Mouse (Mus musculus) limb, embryonic 15.5 days (tissue): ENCODE data around the gene Sgca. TPM values are rescaled to one million over a fixed set of nuclear protein-coding genes. Genes with fewer than 3 reads are reported as not detected.

Experiments used
- ATAC-seq: fragments of 200-750 bp; cut with Nextera tagmentation; 2 replicates; pipeline ENCODE4 v1.8.0; 2017; ENCODE audit warnings: low read depth, moderate TSS enrichment; ENCODE audit not compliant: insufficient number of reproducible peaks, low FRiP score, low TSS enrichment
- H3K27ac ChIP-seq: fragments of 300-500 bp; sonication (generic); 2 replicates; pipeline ENCODE4 v1.5.1; 2015; ENCODE audit warnings: moderate library complexity, mild to moderate bottlenecking, inconsistent platforms
- H3K27me3 ChIP-seq: fragments of 300-500 bp; sonication (generic); 2 replicates; pipeline ENCODE4 v1.6.1; 2015; ENCODE audit warnings: inconsistent platforms
- H3K36me3 ChIP-seq: fragments of 300-500 bp; sonication (generic); 2 replicates; pipeline ENCODE4 v1.6.1; 2015; ENCODE audit warnings: inconsistent platforms
- H3K4me1 ChIP-seq: fragments of 300-500 bp; sonication (generic); 2 replicates; pipeline ENCODE4 v1.6.1; 2015; ENCODE audit warnings: inconsistent platforms
- H3K4me2 ChIP-seq: fragments of 300-500 bp; sonication (generic); 2 replicates; pipeline ENCODE4 v1.6.1; 2015; ENCODE audit warnings: mild to moderate bottlenecking, inconsistent platforms
- H3K4me3 ChIP-seq: fragments of 300-500 bp; sonication (generic); 2 replicates; pipeline ENCODE4 v1.5.1; 2015; ENCODE audit warnings: mild to moderate bottlenecking, inconsistent platforms
- H3K9ac ChIP-seq: fragments of 300-500 bp; sonication (generic); 2 replicates; pipeline ENCODE4 v1.6.1; 2015; ENCODE audit warnings: inconsistent platforms
- H3K9me3 ChIP-seq: fragments of 300-500 bp; sonication (generic); 2 replicates; pipeline ENCODE4 v1.6.1; 2016; ENCODE audit warnings: inconsistent platforms
- WGBS: fragments of 180-500 bp; shearing (Covaris S2); methylation state at CpG from one replicate; pipeline ENCODE4 v1.1.7; 2015; 5-methylcytosine and 5-hydroxymethylcytosine counted together
- polyA plus RNA-seq: library from polyadenylated mRNA; unstranded; fragments of >200 nt; fragmentation: Nextera tagmentation; extraction: Ambion mirVana; gene quantifications from 2 replicates; pipeline ENCODE4 v1.2.1, GENCODE M21; 2015

Sgca gene
- polyA plus RNA-seq, 1 experiment from 2014 or later, result 7.5 TPM

- H3K36me3 ChIP-seq, result peaks cover 44% of the 10 kb centered on the region
- H3K9ac ChIP-seq, result peak overlapping the region; percentile 81
- H3K27ac ChIP-seq, result peak overlapping the region; percentile 97
- WGBS, result under 1% methylated on average over 18 of the region's 18 CpGs
- H3K4me2 ChIP-seq, result peak overlapping the region; percentile 64
- ATAC-seq, result peak; percentile 25
- H3K27me3 ChIP-seq, result 0 out of 2 replicates have a peak, but pooled peaks cover 12% of the 10 kb centered on the region
- peak overlapping the region; percentile 61 for H3K4me3 ChIP-seq
- no peaks in the 10 kb centered on the region for H3K9me3 ChIP-seq
- peaks cover 85% of the 10 kb centered on the region for H3K4me1 ChIP-seq
These were observed 38.8 kb downstream of the Sgca start for GRCm38 (mm10) chr11:94937335-94937781.

- peaks cover 85% of the 10 kb centered on the region for H3K4me1 ChIP-seq
- H3K4me3 ChIP-seq, result peak overlapping the region; percentile 61
- peak; percentile 43 for ATAC-seq
- peak overlapping the region; percentile 64 for H3K4me2 ChIP-seq
- 0 out of 2 replicates have a peak, but pooled peaks cover 12% of the 10 kb centered on the region for H3K27me3 ChIP-seq
- H3K9ac ChIP-seq, result peak overlapping the region; percentile 81
- peak overlapping the region; percentile 97 for H3K27ac ChIP-seq
- peaks cover 39% of the 10 kb centered on the region for H3K36me3 ChIP-seq
- under 1% methylated on average over 17 of the region's 17 CpGs for WGBS
- H3K9me3 ChIP-seq, result no peaks in the 10 kb centered on the region
These were observed 39.3 kb downstream of the Sgca start for GRCm38 (mm10) chr11:94936851-94937295.

GRCm38 (mm10) chr11:94936045-94936444, 40.1 kb downstream of the Sgca start, which contains the start of gene Col1a1:
Gene Col1a1 (plus strand): TSS chr11:94936224.
- Histone ChIP-seq H3K9ac (peak within 1 kb of the TSS; percentile 81), H3K27me3 (0 out of 2 replicates have a peak, but pooled peaks cover 12% of the 10 kb centered on the region), H3K9me3 (no peaks in the 10 kb centered on the region), H3K4me2 (peak within 1 kb of the TSS; percentile 64), H3K36me3 (peaks cover 31% of the 10 kb centered on the region), H3K4me1 (peaks cover 81% of the 10 kb centered on the region), H3K27ac (peak within 1 kb of the TSS; percentile 97), H3K4me3 (peak within 1 kb of the TSS; percentile 61)
- 13% methylated on average over 19 of the region's 19 CpGs for WGBS
- ATAC-seq, result peak; percentile 76

DNA sequence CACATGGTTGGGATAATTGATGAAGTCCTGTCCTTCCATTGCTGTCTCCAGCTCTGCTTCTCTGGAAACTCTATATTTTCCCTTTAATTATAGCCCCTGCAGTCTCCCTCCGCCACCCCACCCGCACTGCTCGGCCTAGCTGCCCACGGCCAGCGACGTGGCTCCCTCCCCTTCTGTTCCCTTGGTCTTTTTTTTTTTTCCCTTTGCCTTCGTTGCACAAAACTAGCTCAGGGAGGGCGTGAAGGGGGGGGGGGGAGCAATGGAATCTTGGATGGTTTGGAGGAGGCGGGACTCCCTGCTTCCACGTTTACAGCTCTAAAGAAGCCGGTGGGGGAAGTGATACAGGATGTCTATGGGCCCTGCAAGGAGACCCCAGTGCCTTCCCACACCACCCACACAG, 41.6 kb downstream of the Sgca start:
- Histone ChIP-seq H3K9ac (peak overlapping the region; percentile 12; the same call in 1 of the 2 replicates), H3K27me3 (0 out of 2 replicates have a peak, but pooled peaks cover 12% of the 10 kb centered on the region), H3K27ac (peak overlapping the region; percentile 97), H3K4me1 (peaks cover 80% of the 10 kb centered on the region), H3K9me3 (no peaks in the 10 kb centered on the region), H3K36me3 (peaks cover 16% of the 10 kb centered on the region), H3K4me3 (peak overlapping the region; percentile 61), H3K4me2 (peak overlapping the region; percentile 64)
- 5% methylated on average over 10 of the region's 11 CpGs for WGBS
- no peak for ATAC-seq

- H3K4me1 ChIP-seq, result peaks cover 85% of the 10 kb centered on the region
- H3K27me3 ChIP-seq, result 0 out of 2 replicates have a peak, but pooled peaks cover 12% of the 10 kb centered on the region
- H3K27ac ChIP-seq, result peak overlapping the region; percentile 97
- H3K4me2 ChIP-seq, result peak overlapping the region; percentile 64; the same call in 1 of the 2 replicates
- H3K9me3 ChIP-seq, result no peaks in the 10 kb centered on the region
- H3K4me3 ChIP-seq, result no peak overlapping the region
- 3% methylated on average over 8 of the region's 8 CpGs for WGBS
- H3K36me3 ChIP-seq, result peaks cover 9% of the 10 kb centered on the region; the same call in 1 of the 2 replicates
- H3K9ac ChIP-seq, result no peak overlapping the region
- peak; percentile 49 for ATAC-seq
These were observed 42.5 kb downstream of the Sgca start for GRCm38 (mm10) chr11:94933584-94933983.

- WGBS, result 29% methylated on average over 4 of the region's 4 CpGs
- Histone ChIP-seq H3K9ac (no peak overlapping the region), H3K4me3 (no peak overlapping the region), H3K27ac (peak overlapping the region; percentile 95), H3K27me3 (no peaks in the 10 kb centered on the region), H3K4me2 (no peak overlapping the region), H3K9me3 (no peaks in the 10 kb centered on the region), H3K4me1 (peaks cover 76% of the 10 kb centered on the region), H3K36me3 (no peaks in the 10 kb centered on the region)
- no peak for ATAC-seq
These were observed 46.0 kb downstream of the Sgca start for GRCm38 (mm10) chr11:94930151-94930550.

GRCm38 (mm10) chr11:94929599-94929998, 46.5 kb downstream of the Sgca start:
- H3K9me3 ChIP-seq, result no peaks in the 10 kb centered on the region
- no peaks in the 10 kb centered on the region for H3K27me3 ChIP-seq
- peak overlapping the region; percentile 39; the same call in 1 of the 2 replicates for H3K4me2 ChIP-seq
- no peaks in the 10 kb centered on the region for H3K36me3 ChIP-seq
- peaks cover 70% of the 10 kb centered on the region for H3K4me1 ChIP-seq
- WGBS, result 23% methylated on average over 9 of the region's 9 CpGs
- no peak overlapping the region for H3K9ac ChIP-seq
- no peak overlapping the region for H3K4me3 ChIP-seq
- no peak for ATAC-seq
- peak overlapping the region; percentile 95 for H3K27ac ChIP-seq

GRCm38 (mm10) chr11:94928820-94929219, 47.3 kb downstream of the Sgca start:
- Histone ChIP-seq H3K9ac (0 out of 2 replicates have a peak overlapping the region, but pooled peaks have one; percentile 28), H3K9me3 (no peaks in the 10 kb centered on the region), H3K4me3 (peak overlapping the region; percentile 15; the same call in 1 of the 2 replicates), H3K36me3 (no peaks in the 10 kb centered on the region), H3K4me1 (peaks cover 62% of the 10 kb centered on the region), H3K4me2 (peak overlapping the region; percentile 39), H3K27ac (peak overlapping the region; percentile 95), H3K27me3 (no peaks in the 10 kb centered on the region)
- WGBS, result 2% methylated on average over 13 of the region's 13 CpGs
- ATAC-seq, result peak; percentile 90

DNA sequence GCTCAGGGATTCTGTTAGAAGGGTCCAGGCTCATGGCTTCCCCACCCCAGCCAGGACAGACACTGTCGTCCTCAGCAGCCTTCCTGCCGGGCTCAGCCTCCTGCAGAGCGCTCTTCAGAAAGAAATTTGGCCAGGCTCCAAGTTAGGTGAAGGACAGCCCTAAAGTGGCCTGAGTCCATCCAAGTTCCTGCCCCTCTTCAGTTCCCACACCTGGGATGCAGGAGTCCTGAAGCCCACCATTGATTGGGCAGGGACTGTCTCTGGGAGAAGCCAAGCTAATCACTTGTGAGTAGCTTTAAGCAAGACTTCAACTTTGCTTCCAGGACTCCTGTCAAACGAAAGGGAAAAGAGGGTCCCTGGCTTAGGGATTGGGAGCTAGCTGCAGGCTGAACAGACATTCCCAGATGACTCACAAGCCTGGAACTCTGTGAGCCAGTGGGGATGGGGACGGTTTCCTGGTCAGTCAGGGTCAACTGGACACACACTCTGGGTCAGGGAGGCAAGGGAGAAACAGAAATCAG, 48.3 kb downstream of the Sgca start:
- no peaks in the 10 kb centered on the region for H3K9me3 ChIP-seq
- no peaks in the 10 kb centered on the region for H3K36me3 ChIP-seq
- ATAC-seq, result no peak
- peak overlapping the region; percentile 95 for H3K27ac ChIP-seq
- H3K4me2 ChIP-seq, result no peak overlapping the region
- H3K4me3 ChIP-seq, result no peak overlapping the region
- no peak overlapping the region for H3K9ac ChIP-seq
- 14% methylated on average over 5 of the region's 5 CpGs for WGBS
- H3K4me1 ChIP-seq, result peaks cover 53% of the 10 kb centered on the region
- no peaks in the 10 kb centered on the region for H3K27me3 ChIP-seq

GRCm38 (mm10) chr11:94926431-94926830, 49.7 kb downstream of the Sgca start:
- no peaks in the 10 kb centered on the region for H3K27me3 ChIP-seq
- no peak for ATAC-seq
- no peak overlapping the region for H3K27ac ChIP-seq
- no peak overlapping the region for H3K4me3 ChIP-seq
- WGBS, result 55% methylated on average over 11 of the region's 11 CpGs
- no peak overlapping the region for H3K9ac ChIP-seq
- no peak overlapping the region for H3K4me2 ChIP-seq
- H3K36me3 ChIP-seq, result no peaks in the 10 kb centered on the region
- peaks cover 39% of the 10 kb centered on the region for H3K4me1 ChIP-seq
- H3K9me3 ChIP-seq, result no peaks in the 10 kb centered on the region

- no peaks in the 10 kb centered on the region for H3K9me3 ChIP-seq
- H3K4me3 ChIP-seq, result no peak overlapping the region
- H3K36me3 ChIP-seq, result no peaks in the 10 kb centered on the region
- WGBS, result 91% methylated on average over 4 of the region's 4 CpGs
- H3K4me1 ChIP-seq, result peaks cover 33% of the 10 kb centered on the region
- H3K27me3 ChIP-seq, result no peaks in the 10 kb centered on the region
- H3K4me2 ChIP-seq, result no peak overlapping the region
- H3K27ac ChIP-seq, result no peak overlapping the region
- no peak for ATAC-seq
- H3K9ac ChIP-seq, result no peak overlapping the region
These were observed 51.1 kb downstream of the Sgca start for GRCm38 (mm10) chr11:94924977-94925376.

DNA sequence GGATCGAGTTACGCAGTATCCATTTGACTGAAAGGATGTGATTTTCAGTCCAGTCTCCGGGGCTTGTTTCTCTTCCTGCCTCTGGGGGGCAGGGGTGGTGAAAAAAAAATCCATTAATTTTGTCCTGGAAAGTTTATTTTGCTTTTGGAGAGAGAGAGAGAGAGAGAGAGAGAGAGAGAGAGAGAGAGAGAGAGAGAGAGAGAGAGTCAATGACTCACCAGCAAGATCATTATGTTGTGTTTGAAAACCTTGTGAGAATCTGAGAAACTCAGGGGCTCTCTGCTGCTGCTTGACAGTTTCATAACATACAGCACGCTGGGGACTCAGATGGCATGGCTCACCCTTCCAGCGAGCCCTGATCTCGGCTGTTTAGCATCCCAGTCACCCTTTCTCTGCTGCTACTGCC, 55.1 kb downstream of the Sgca start:
- H3K36me3 ChIP-seq, result no peaks in the 10 kb centered on the region
- no peak overlapping the region for H3K4me3 ChIP-seq
- ATAC-seq, result no peak
- H3K27me3 ChIP-seq, result no peaks in the 10 kb centered on the region
- H3K9me3 ChIP-seq, result no peaks in the 10 kb centered on the region
- H3K4me1 ChIP-seq, result peaks cover 20% of the 10 kb centered on the region
- H3K9ac ChIP-seq, result no peak overlapping the region
- no peak overlapping the region for H3K4me2 ChIP-seq
- H3K27ac ChIP-seq, result no peak overlapping the region; the same call in 1 of the 2 replicates
- WGBS, result 25% methylated on average over 6 of the region's 6 CpGs
